Mouse (Mus musculus) intestine, embryonic 16.5 days (tissue): ENCODE data around the gene Tmem104. TPM values are rescaled to one million over a fixed set of nuclear protein-coding genes. Genes with fewer than 3 reads are reported as not detected.

Experiments
- microRNA-seq: library from miRNA; unstranded; fragments of <30 nt; microRNA quantifications from one replicate; pipeline ENCODE4, GENCODE M21; 2016
- polyA plus RNA-seq: library from polyadenylated mRNA; unstranded; fragments of >200 nt; fragmentation: Nextera tagmentation; extraction: Ambion mirVana; gene quantifications from 2 replicates; pipeline ENCODE4 v1.2.1, GENCODE M21; 2015

Tmem104 gene
- polyA plus RNA-seq, 1 experiment from 2014 or later = 11.6 TPM

Small RNA genes within 50 kb of the gene (microRNA-seq; reads per million reads assigned to microRNA genes)
- gene Gm25837 = not detected

Other genes with a start within 250 kb of the Tmem104 start
- gene Cd300c, start 218.3 kb upstream of the Tmem104 start, polyA plus RNA-seq = not detected in 2 replicates
- 0.16 and 0.22 TPM in 2 replicates for gene Cd300ld, start 197.6 kb upstream of the Tmem104 start, polyA plus RNA-seq
- gene Cd300c2, start 185.6 kb upstream of the Tmem104 start, polyA plus RNA-seq = 2.2 and 3.5 TPM in 2 replicates
- not detected in 2 replicates for gene Cd300ld2, start 171.3 kb upstream of the Tmem104 start, polyA plus RNA-seq
- gene Cd300ld4, start 160.5 kb upstream of the Tmem104 start, polyA plus RNA-seq = not detected in 2 replicates
- not detected in 2 replicates for gene Cd300ld5, start 149.7 kb upstream of the Tmem104 start, polyA plus RNA-seq
- gene Cd300ld3, start 139.1 kb upstream of the Tmem104 start, polyA plus RNA-seq = not detected in 2 replicates
- gene Cd300e, start 125.3 kb upstream of the Tmem104 start, polyA plus RNA-seq = 0.12 and 0.42 TPM in 2 replicates
- gene Rab37, start 96.1 kb upstream of the Tmem104 start, polyA plus RNA-seq = 4.0 and 4.2 TPM in 2 replicates
- 1.2 and 1.6 TPM in 2 replicates for gene Cd300lf, start 53.5 kb upstream of the Tmem104 start, polyA plus RNA-seq
- 380 and 424 TPM in 2 replicates for gene Slc9a3r1, start 24.1 kb upstream of the Tmem104 start, polyA plus RNA-seq
- gene Nat9, start 372 bp downstream of the Tmem104 start, polyA plus RNA-seq = 24.9 and 26.5 TPM in 2 replicates
- 0.06 TPM in 1 of 2 replicates, not detected in the other for gene Grin2c, start 79.8 kb downstream of the Tmem104 start, polyA plus RNA-seq
- 21.7 and 22.9 TPM in 2 replicates for gene Fdxr, start 89.6 kb downstream of the Tmem104 start, polyA plus RNA-seq
- 1.2 and 1.5 TPM in 2 replicates for gene Fads6, start 110.2 kb downstream of the Tmem104 start, polyA plus RNA-seq
- gene Otop2, start 119.7 kb downstream of the Tmem104 start, polyA plus RNA-seq = 0.11 TPM in 1 of 2 replicates, not detected in the other
- gene Ush1g, start 134.6 kb downstream of the Tmem104 start, polyA plus RNA-seq = 0.06 and 0.11 TPM in 2 replicates
- 1.5 and 2.1 TPM in 2 replicates for gene Otop3, start 147.2 kb downstream of the Tmem104 start, polyA plus RNA-seq
- 20.5 and 22.0 TPM in 2 replicates for gene Hid1, start 180.3 kb downstream of the Tmem104 start, polyA plus RNA-seq
- gene Cdr2l, start 194.4 kb downstream of the Tmem104 start, polyA plus RNA-seq = 4.6 and 5.1 TPM in 2 replicates
- gene Mrpl58, start 216.3 kb downstream of the Tmem104 start, polyA plus RNA-seq = 180 and 194 TPM in 2 replicates
- gene Atp5h, start 232.5 kb downstream of the Tmem104 start, polyA plus RNA-seq = 985 and 1,025 TPM in 2 replicates
- 2.8 and 3.5 TPM in 2 replicates for gene Kctd2, start 232.6 kb downstream of the Tmem104 start, polyA plus RNA-seq